Comparison of ENCODE assay signal across 30 mouse cellular contexts in the genomic region with DNA sequence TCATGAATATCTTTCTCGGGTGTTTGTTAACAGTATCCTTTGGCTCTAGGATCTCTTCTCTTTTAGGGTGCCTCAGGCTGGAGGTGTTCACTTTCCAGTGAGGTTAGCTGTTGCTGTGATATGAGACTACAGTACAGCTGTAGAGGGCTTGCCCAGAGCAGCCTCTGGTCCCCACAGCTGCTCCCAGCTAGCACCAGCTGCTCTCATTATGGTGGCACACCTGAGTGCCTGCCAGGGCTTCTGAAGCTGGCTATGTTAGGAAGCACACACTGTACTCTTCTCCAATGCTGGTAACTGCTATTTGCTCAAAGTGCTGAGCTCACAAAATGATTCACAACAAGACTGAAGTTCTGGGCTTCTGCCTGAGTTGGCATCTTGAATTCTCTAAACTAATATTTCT.
A peak's percentile ranks its signal among the peaks of the same experiment; 100 is the strongest.
DNase-seq lines count a peak whose midpoint lies in the region; TF ChIP-seq lines count a peak whose summit lies in the region.
"Had no signal": no experiment of that assay in that cellular context is flagged by ENCODE, and none has a peak within 500 bp of the region (broad histone marks: within the 10 kb centered on the region; RNA-seq: fewer than 3 reads in every experiment).

No protein-coding gene starts in this region.

- TF ChIP-seq CTCF in cerebellum, adult 2 months (IDR thresholded peaks at IDR 0.05; ENCODE audit: borderline replicate concordance, insufficient read depth, low read depth, low read length) = no peak

- WGBS in cerebellum, adult 2 months = 85% methylated on average over 1 of the region's 1 CpGs

- no peak overlapping the region for H3K27ac ChIP-seq in cerebellum, adult 2 months (ENCODE audit: insufficient read depth, low read length)
- H3K27ac ChIP-seq: embryonic facial prominence, embryonic 10.5 days; embryonic facial prominence, embryonic 15.5 days; forebrain, embryonic 13.5 days; hindbrain, embryonic 13.5 days; kidney, embryonic 15.5 days; layer of hippocampus, adult 2 months; left cerebral cortex, adult 2 months; limb, embryonic 12.5 days; liver, embryonic 15.5 days; neural tube, embryonic 15.5 days had no signal

- no peaks in the 10 kb centered on the region for H3K4me1 ChIP-seq in cerebellum, adult 2 months (ENCODE audit: control insufficient read depth, insufficient read depth, low read length)
- H3K4me1 ChIP-seq: embryonic facial prominence, embryonic 10.5 days; embryonic facial prominence, embryonic 15.5 days; forebrain, embryonic 13.5 days; heart, embryonic 12.5 days; hindbrain, embryonic 13.5 days; kidney, embryonic 15.5 days; limb, embryonic 12.5 days; liver, embryonic 15.5 days; neural tube, embryonic 15.5 days had no signal

- TF ChIP-seq POLR2A in cerebellum, adult 2 months (IDR thresholded peaks at IDR 0.05; ENCODE audit: borderline replicate concordance, insufficient read depth, low read length) = no peak

- DNase-seq in gastrocnemius, postnatal 25 days = peak; percentile 40
- DNase-seq in gastrocnemius, adult 8-10 months (ENCODE audit: low spot score in 2 of 2) = no peak
- DNase-seq in adipocyte (ENCODE audit: low spot score) = peak; percentile 14
- DNase-seq in thymus, adult 18-20 months = peak; percentile 16 to 37
- DNase-seq in thymus, postnatal 25 days = peak; percentile 50
- no peak for DNase-seq in embryo, embryonic 11 days
- DNase-seq in cerebellum, postnatal 10 days = no peak
- no peak for DNase-seq in cerebellum, adult 2 months
- DNase-seq: adrenal gland, adult 2 months; adrenal gland, postnatal 36 days; cerebellum, postnatal 14 days; heart, adult 18-20 months; heart, postnatal 4 days; kidney, adult 11 months; kidney, postnatal 25 days; lung, embryonic 14.5 days; lung, postnatal 14 days; midbrain, embryonic 14.5 days; right cerebral cortex, postnatal 4 days had no signal

- no peak overlapping the region for H3K4me3 ChIP-seq in cerebellum, adult 2 months (replicated peaks; ENCODE audit: insufficient read depth, low read depth, low read length)
- H3K4me3 ChIP-seq: embryonic facial prominence, embryonic 10.5 days; embryonic facial prominence, embryonic 15.5 days; forebrain, embryonic 13.5 days; heart, embryonic 12.5 days; hindbrain, embryonic 13.5 days; kidney, embryonic 15.5 days; layer of hippocampus, adult 2 months; left cerebral cortex, adult 2 months; limb, embryonic 12.5 days; liver, embryonic 15.5 days; neural tube, embryonic 15.5 days had no signal

- H3K27me3 ChIP-seq in cerebellum, adult 2 months (ENCODE audit: control insufficient read depth, insufficient read depth, low read length) = no peaks in the 10 kb centered on the region
- H3K27me3 ChIP-seq: embryonic facial prominence, embryonic 15.5 days; forebrain, embryonic 13.5 days; heart, embryonic 12.5 days; hindbrain, embryonic 13.5 days; kidney, embryonic 15.5 days; limb, embryonic 12.5 days; liver, embryonic 15.5 days; neural tube, embryonic 15.5 days had no signal

Comparison
In these comparisons a context has a peak if more than half of its experiments do, and no peak if none do; other contexts are left out.
1. DNase-seq: peak in gastrocnemius, postnatal 25 days (single experiment), adipocyte (single experiment), thymus, adult 18-20 months (2 of 2) and thymus, postnatal 25 days (single experiment); none in gastrocnemius, adult 8-10 months (0 of 2), embryo, embryonic 11 days (single experiment), cerebellum, postnatal 10 days (0 of 2) and cerebellum, adult 2 months (0 of 2).